Mouse (Mus musculus): ENCODE measurements around the gene Trnt1. TPM values are rescaled to one million over a fixed set of nuclear protein-coding genes. Genes with fewer than 3 reads are reported as not detected.

Trnt1 gene
- polyA plus RNA-seq, 1 experiment from 2014 or later = 60.6 TPM

DNA sequence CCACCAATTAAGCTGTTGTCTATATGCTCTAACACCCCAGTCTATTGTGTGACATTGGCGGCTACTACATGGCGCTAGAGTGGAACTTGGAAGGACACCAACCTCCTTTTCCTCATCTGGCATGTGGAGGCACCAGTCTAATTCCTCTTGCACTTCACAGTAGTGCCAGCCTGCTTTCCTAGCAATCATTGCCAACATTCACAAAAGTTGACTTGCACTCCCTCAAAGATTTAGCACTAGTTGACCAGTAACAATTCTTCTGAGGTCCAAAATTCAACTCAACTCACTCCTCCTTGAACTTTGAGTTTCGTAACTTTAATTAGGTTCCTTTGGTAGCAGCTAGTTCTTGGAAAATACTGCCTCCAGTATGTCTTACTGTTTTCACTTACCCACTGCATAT, 41.8 kb downstream of the Trnt1 start:
- WGBS = 92% methylated on average over 3 of the region's 3 CpGs
- H3K4me3 ChIP-seq (replicated peaks; ENCODE audit: low read depth, low read length) = no peak overlapping the region
- H3K9ac ChIP-seq (ENCODE audit: low read depth, low read length) = no peak overlapping the region
- no peak for TF ChIP-seq CTCF (IDR thresholded peaks at IDR 0.05; ENCODE audit: low read depth)
- DNase-seq (ENCODE audit: low spot score) = no peak
- no peaks in the 10 kb centered on the region for H3K9me3 ChIP-seq (replicated peaks; ENCODE audit: low read length)
- H3K27ac ChIP-seq = no peak overlapping the region
- no peaks in the 10 kb centered on the region for H3K4me1 ChIP-seq (replicated peaks; ENCODE audit: insufficient read depth, low read length)
- no peaks in the 10 kb centered on the region for H3K27me3 ChIP-seq (ENCODE audit: insufficient read depth, low read length)
- no peak overlapping the region for H3K4me2 ChIP-seq (ENCODE audit: low read length)
- no peaks in the 10 kb centered on the region for H3K36me3 ChIP-seq (ENCODE audit: insufficient read depth, low read length)
- ATAC-seq (replicated peaks; ENCODE audit: low FRiP score, low read depth) = no peak

GRCm38 (mm10) chr6:106819246-106819645, 50.3 kb downstream of the Trnt1 start:
- H3K27me3 ChIP-seq (ENCODE audit: insufficient read depth, low read length) = no peaks in the 10 kb centered on the region
- no peak overlapping the region for H3K4me2 ChIP-seq (ENCODE audit: low read length)
- H3K9ac ChIP-seq (ENCODE audit: low read depth, low read length) = no peak overlapping the region
- no peak overlapping the region for H3K4me3 ChIP-seq (replicated peaks; ENCODE audit: low read depth, low read length)
- H3K9me3 ChIP-seq (replicated peaks; ENCODE audit: low read length) = no peaks in the 10 kb centered on the region
- ATAC-seq (replicated peaks; ENCODE audit: low FRiP score, low read depth) = no peak
- no peak for TF ChIP-seq CTCF (IDR thresholded peaks at IDR 0.05; ENCODE audit: low read depth)
- no peak overlapping the region for H3K27ac ChIP-seq
- H3K4me1 ChIP-seq (replicated peaks; ENCODE audit: insufficient read depth, low read length) = no peaks in the 10 kb centered on the region
- DNase-seq (ENCODE audit: low spot score) = no peak
- no peaks in the 10 kb centered on the region for H3K36me3 ChIP-seq (ENCODE audit: insufficient read depth, low read length)

- no peaks in the 10 kb centered on the region for H3K4me1 ChIP-seq (replicated peaks; ENCODE audit: insufficient read depth, low read length)
- no peaks in the 10 kb centered on the region for H3K36me3 ChIP-seq (ENCODE audit: insufficient read depth, low read length)
- TF ChIP-seq CTCF (IDR thresholded peaks at IDR 0.05; ENCODE audit: low read depth) = no peak
- DNase-seq (ENCODE audit: low spot score) = no peak
- H3K27ac ChIP-seq = no peak overlapping the region
- no peaks in the 10 kb centered on the region for H3K9me3 ChIP-seq (replicated peaks; ENCODE audit: low read length)
- 59% methylated on average over 3 of the region's 3 CpGs for WGBS
- no peak overlapping the region for H3K4me2 ChIP-seq (ENCODE audit: low read length)
- H3K9ac ChIP-seq (ENCODE audit: low read depth, low read length) = no peak overlapping the region
- H3K4me3 ChIP-seq (replicated peaks; ENCODE audit: low read depth, low read length) = no peak overlapping the region
- H3K27me3 ChIP-seq (ENCODE audit: insufficient read depth, low read length) = no peaks in the 10 kb centered on the region
- ATAC-seq (replicated peaks; ENCODE audit: low FRiP score, low read depth) = no peak
These were observed 51.0 kb downstream of the Trnt1 start for GRCm38 (mm10) chr6:106819906-106820305.

DNA sequence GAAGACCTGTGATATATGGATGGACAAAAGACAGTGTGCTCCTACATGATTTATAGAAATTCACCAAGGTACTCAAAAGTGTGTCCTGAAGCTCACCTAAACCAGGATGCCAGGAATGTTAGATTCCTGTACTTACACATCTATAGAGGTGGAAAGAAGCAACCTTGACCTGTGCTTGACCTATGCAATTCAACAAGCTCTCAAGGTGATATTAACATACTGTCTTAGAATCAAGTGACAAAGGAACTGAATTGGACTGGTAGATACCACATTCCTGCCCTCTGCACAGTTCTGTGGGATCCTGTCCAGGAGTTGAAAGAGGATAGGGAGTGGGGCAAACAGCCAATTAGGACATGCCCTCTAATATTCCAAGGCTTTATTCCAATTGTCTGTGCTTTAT, 51.6 kb downstream of the Trnt1 start:
- H3K9ac ChIP-seq (ENCODE audit: low read depth, low read length) = no peak overlapping the region

DNA sequence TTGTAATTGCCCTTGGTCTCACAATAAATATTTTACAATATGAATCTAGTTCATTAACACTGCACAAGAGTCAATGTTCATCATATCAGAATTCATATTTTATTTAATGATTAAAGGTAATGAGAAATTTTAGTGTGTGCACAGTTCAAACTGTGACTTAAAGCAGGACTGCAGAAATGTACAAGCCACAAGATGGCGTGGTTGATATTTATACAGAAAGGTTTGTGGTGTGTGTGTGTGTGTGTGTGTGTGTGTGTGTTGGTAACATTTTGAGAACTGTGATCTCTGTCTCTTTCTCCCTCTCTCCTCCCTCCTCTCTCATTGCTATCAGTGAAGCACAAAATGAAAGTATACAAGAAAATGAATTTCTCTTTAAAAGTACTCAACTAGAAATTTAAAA, 53.4 kb downstream of the Trnt1 start:
- WGBS = 50% methylated on average over 1 of the region's 1 CpGs
- H3K9me3 ChIP-seq (replicated peaks; ENCODE audit: low read length) = no peaks in the 10 kb centered on the region
- H3K27ac ChIP-seq = no peak overlapping the region
- H3K4me3 ChIP-seq (replicated peaks; ENCODE audit: low read depth, low read length) = no peak overlapping the region
- H3K4me2 ChIP-seq (ENCODE audit: low read length) = no peak overlapping the region
- H3K36me3 ChIP-seq (ENCODE audit: insufficient read depth, low read length) = no peaks in the 10 kb centered on the region
- H3K4me1 ChIP-seq (replicated peaks; ENCODE audit: insufficient read depth, low read length) = no peaks in the 10 kb centered on the region
- peak; percentile 74 for TF ChIP-seq CTCF (IDR thresholded peaks at IDR 0.05; ENCODE audit: low read depth)
- DNase-seq (ENCODE audit: low spot score) = peak; percentile 38
- ATAC-seq (replicated peaks; ENCODE audit: low FRiP score, low read depth) = no peak
- no peaks in the 10 kb centered on the region for H3K27me3 ChIP-seq (ENCODE audit: insufficient read depth, low read length)
- H3K9ac ChIP-seq (ENCODE audit: low read depth, low read length) = no peak overlapping the region

More for the DNA sequence above, 51.6 kb downstream of the Trnt1 start:
- Histone ChIP-seq H3K4me2 (ENCODE audit: low read length) (no peak overlapping the region), H3K27me3 (ENCODE audit: insufficient read depth, low read length) (no peaks in the 10 kb centered on the region), H3K4me1 (replicated peaks; ENCODE audit: insufficient read depth, low read length) (no peaks in the 10 kb centered on the region), H3K9me3 (replicated peaks; ENCODE audit: low read length) (no peaks in the 10 kb centered on the region), H3K36me3 (ENCODE audit: insufficient read depth, low read length) (no peaks in the 10 kb centered on the region), H3K4me3 (replicated peaks; ENCODE audit: low read depth, low read length) (no peak overlapping the region), H3K27ac (no peak overlapping the region)
- ATAC-seq (replicated peaks; ENCODE audit: low FRiP score, low read depth) (no peak), DNase-seq (ENCODE audit: low spot score) (no peak)
- no peak for TF ChIP-seq CTCF (IDR thresholded peaks at IDR 0.05; ENCODE audit: low read depth)

Other genes with a start within 250 kb of the Trnt1 start
- gene Il5ra, start 20.1 kb upstream of the Trnt1 start, polyA plus RNA-seq (2015; fragmentation: Nextera tagmentation; extraction: Ambion mirVana) = 0.97 and 1.2 TPM in 2 replicates
- 47.4 and 47.8 TPM in 2 replicates for gene Crbn, start 31.0 kb downstream of the Trnt1 start, polyA plus RNA-seq (2015; fragmentation: Nextera tagmentation; extraction: Ambion mirVana)